Comparison of ENCODE assay signal across 26 mouse cellular contexts in the genomic region with DNA sequence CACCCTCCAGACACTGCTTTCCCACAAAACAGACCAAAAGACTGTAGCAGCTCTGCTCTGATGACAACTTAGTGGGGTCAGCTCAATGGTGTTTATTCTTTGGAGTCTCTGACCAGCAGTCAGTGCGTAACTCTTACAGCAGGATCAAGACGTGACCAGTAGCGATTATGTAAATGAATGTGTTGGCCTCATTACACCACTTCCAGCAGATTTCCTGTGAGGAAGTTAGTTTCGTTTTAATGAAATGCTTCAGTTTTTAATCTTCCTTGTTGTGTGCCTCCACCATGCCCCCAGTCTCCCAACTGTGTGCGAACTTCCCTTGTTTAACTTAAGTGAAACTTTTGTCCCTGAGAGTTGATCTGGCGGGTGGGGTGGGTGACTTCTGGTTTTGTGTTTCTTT. TPM values are rescaled to one million over a fixed set of nuclear protein-coding genes. Genes with fewer than 3 reads are reported as not detected.
DNase-seq lines count a peak whose midpoint lies in the region; ATAC-seq and TF ChIP-seq lines count a peak whose summit lies in the region.
"Had no signal": no experiment of that assay in that cellular context is flagged by ENCODE, and none has a peak within 500 bp of the region (broad histone marks: within the 10 kb centered on the region; RNA-seq: fewer than 3 reads in every experiment).

No protein-coding gene starts in this region.

- H3K4me1 ChIP-seq in liver, embryonic 13.5 days (replicated peaks): 0 out of 2 replicates have a peak, but pooled peaks cover 18% of the 10 kb centered on the region
- 0 out of 2 replicates have a peak, but pooled peaks cover 5% of the 10 kb centered on the region for H3K4me1 ChIP-seq in liver, embryonic 11.5 days (replicated peaks; ENCODE audit: control insufficient read depth, insufficient read depth, low read length)
- peaks cover 7% of the 10 kb centered on the region; the same call in 1 of the 2 replicates for H3K4me1 ChIP-seq in bone marrow, adult 2 months (ENCODE audit: control insufficient read depth, insufficient read depth, low read length)
- H3K4me1 ChIP-seq: forebrain, embryonic 13.5 days; neural tube, embryonic 12.5 days had no signal

- ATAC-seq in liver, embryonic 13.5 days (ENCODE audit: low read depth): no peak
- ATAC-seq in liver, embryonic 11.5 days (replicated peaks; ENCODE audit: low FRiP score): no peak
- ATAC-seq in common myeloid progenitor, adult 5-6 weeks (replicated peaks; ENCODE audit: low read depth, poor library complexity, severe bottlenecking): peak; percentile 59
- ATAC-seq in erythroid progenitor cell, adult 5-6 weeks (replicated peaks; ENCODE audit: low FRiP score, poor library complexity, severe bottlenecking): no peak
- ATAC-seq: forebrain, embryonic 13.5 days; midbrain, embryonic 16.5 days had no signal

- no peak overlapping the region for H3K4me3 ChIP-seq in liver, embryonic 13.5 days (replicated peaks)
- H3K4me3 ChIP-seq in liver, embryonic 11.5 days (ENCODE audit: low read depth, low read length): no peak overlapping the region
- H3K4me3 ChIP-seq in bone marrow, adult 2 months (replicated peaks; ENCODE audit: control insufficient read depth, low read depth, low read length): no peak overlapping the region
- no peak overlapping the region for H3K4me3 ChIP-seq in macrophage (ENCODE audit: inconsistent target)
- H3K4me3 ChIP-seq: erythroblast, embryonic 14.5 days; forebrain, embryonic 13.5 days; heart, adult 2 months; heart, embryonic 12.5 days; hindbrain, embryonic 10.5 days; hindbrain, embryonic 15.5 days; neural tube, embryonic 12.5 days had no signal

- no peak overlapping the region for H3K9ac ChIP-seq in liver, embryonic 13.5 days
- no peak overlapping the region for H3K9ac ChIP-seq in liver, embryonic 11.5 days (ENCODE audit: low read depth, low read length)
- H3K9ac ChIP-seq: forebrain, embryonic 13.5 days; heart, embryonic 12.5 days; hindbrain, embryonic 15.5 days; liver, embryonic 14.5 days; neural tube, embryonic 12.5 days had no signal

- no peak for TF ChIP-seq CTCF in bone marrow, adult 2 months (IDR thresholded peaks at IDR 0.05; ENCODE audit: control insufficient read depth, insufficient read depth, low read length)

- H3K79me2 ChIP-seq in macrophage (ENCODE audit: inconsistent target): no peaks in the 10 kb centered on the region

- TF ChIP-seq POLR2A in bone marrow, adult 2 months (IDR thresholded peaks at IDR 0.05; ENCODE audit: borderline replicate concordance, control insufficient read depth, low read depth, low read length): no peak

- no peaks in the 10 kb centered on the region for H3K27me3 ChIP-seq in liver, embryonic 13.5 days
- H3K27me3 ChIP-seq in liver, embryonic 11.5 days (replicated peaks; ENCODE audit: control insufficient read depth, insufficient read depth, low read length): no peaks in the 10 kb centered on the region
- H3K27me3 ChIP-seq: CH12.LX; forebrain, embryonic 13.5 days; heart, embryonic 12.5 days; hindbrain, embryonic 15.5 days; neural tube, embryonic 12.5 days had no signal

- DNase-seq in liver, embryonic 13.5 days: no peak
- DNase-seq in liver, embryonic 11.5 days (ENCODE audit: low spot score): no peak
- no peak for DNase-seq in right cerebral cortex, postnatal 4 days
- DNase-seq: adrenal gland, postnatal 14 days; cerebellum, adult 18-20 months; cerebellum, postnatal 10 days; gastrocnemius, postnatal 36 days; heart, adult 2 months; kidney, adult 8-10 months; kidney, postnatal 14 days; layer of hippocampus, adult 9-11 months; thymus, postnatal 4 days had no signal

- no peak overlapping the region for H3K4me2 ChIP-seq in liver, embryonic 13.5 days
- H3K4me2 ChIP-seq in liver, embryonic 11.5 days: no peak overlapping the region
- H3K4me2 ChIP-seq: forebrain, embryonic 13.5 days; heart, embryonic 12.5 days; hindbrain, embryonic 15.5 days; midbrain, embryonic 11.5 days; neural tube, embryonic 12.5 days had no signal

- H3K27ac ChIP-seq in liver, embryonic 13.5 days: peak overlapping the region; percentile 25; the same call in 1 of the 2 replicates
- H3K27ac ChIP-seq in liver, embryonic 11.5 days (ENCODE audit: low read depth, low read length): no peak overlapping the region
- H3K27ac ChIP-seq in bone marrow, adult 2 months (ENCODE audit: control insufficient read depth, insufficient read depth, low read depth, low read length, poor library complexity): peak overlapping the region; percentile 4
- H3K27ac ChIP-seq in macrophage: peak overlapping the region; percentile 19
- H3K27ac ChIP-seq: forebrain, embryonic 13.5 days; heart, adult 2 months; hindbrain, embryonic 10.5 days; hindbrain, embryonic 15.5 days; liver, embryonic 14.5 days; neural tube, embryonic 12.5 days had no signal

- peaks cover 61% of the 10 kb centered on the region for H3K36me3 ChIP-seq in liver, embryonic 13.5 days
- H3K36me3 ChIP-seq in liver, embryonic 11.5 days (ENCODE audit: control insufficient read depth, insufficient read depth, low read length): peaks cover 38% of the 10 kb centered on the region
- peaks cover 24% of the 10 kb centered on the region; the same call in 1 of the 2 replicates for H3K36me3 ChIP-seq in macrophage (ENCODE audit: inconsistent target)

- 76% methylated on average over 6 of the region's 6 CpGs for WGBS in liver, embryonic 13.5 days (ENCODE audit: insufficient replicate concordance)
- 85% methylated on average over 6 of the region's 6 CpGs for WGBS in liver, embryonic 11.5 days
- 33% methylated on average over 6 of the region's 6 CpGs for WGBS in bone marrow, adult 2 months
- 21% methylated on average over 6 of the region's 6 CpGs for WGBS in macrophage (ENCODE audit: missing documents)

- no peaks in the 10 kb centered on the region for H3K9me3 ChIP-seq in liver, embryonic 13.5 days (replicated peaks)
- no peaks in the 10 kb centered on the region for H3K9me3 ChIP-seq in liver, embryonic 11.5 days (ENCODE audit: control insufficient read depth, low read length)
- H3K9me3 ChIP-seq: forebrain, embryonic 13.5 days; heart, embryonic 12.5 days; hindbrain, embryonic 10.5 days; hindbrain, embryonic 15.5 days; neural tube, embryonic 12.5 days had no signal

RNA-seq across cellular contexts. Expression of a gene that starts 48.4 kb away (rescaled TPM):
- 30.0 and 35.5 TPM in 2 replicates for polyA plus RNA-seq in liver, embryonic 13.5 days (2015; fragmentation: Nextera tagmentation; extraction: Ambion mirVana)
- polyA plus RNA-seq in liver, embryonic 11.5 days (2014; fragmentation: Nextera tagmentation; extraction: Ambion mirVana): 48.2 and 52.5 TPM in 2 replicates
- polyA plus RNA-seq in bone marrow, adult 2 months (2011; ENCODE audit: insufficient read depth, insufficient read length, low replicate concordance, missing spikeins): 8.6 and 10.8 TPM in 2 replicates
- 21.8 and 35.6 TPM in 2 replicates for total RNA-seq in common myeloid progenitor, adult 5-6 weeks (2017)
- 10 to 100 TPM in 21 of 26 experiments, 1 to 10 TPM in 5; 5.1 to 28.7 (median 15.6) TPM for total RNA-seq in macrophage (2018; cell fraction: chromatin; rRNA removed)
- total RNA-seq in macrophage (2018; cell fraction: cytosol; rRNA removed): 10 to 100 TPM in 13 of 26 experiments, 1 to 10 TPM in 13; 6.5 to 14.2 (median 10.0) TPM
- total RNA-seq in macrophage (2018; cell fraction: nucleus; rRNA removed): 10 to 100 TPM in 17 of 26 experiments, 1 to 10 TPM in 9; 5.4 to 24.9 (median 13.1) TPM
- polyA plus RNA-seq in macrophage (2018): 8.4 to 10.1 TPM (median 9.0 TPM) in 3 replicates
- 50.1 and 57.0 TPM in 2 replicates for total RNA-seq in erythroid progenitor cell, adult 5-6 weeks (2015; ENCODE audit: low replicate concordance)
- 34.4 and 44.5 TPM in 2 replicates for total RNA-seq in erythroid progenitor cell, adult 5-6 weeks (2017; ENCODE audit: low replicate concordance)

RNA-seq across cellular contexts. Expression of a gene that starts 48.5 kb away (rescaled TPM):
- polyA plus RNA-seq in liver, embryonic 13.5 days (2015; fragmentation: Nextera tagmentation; extraction: Ambion mirVana): 14.0 and 16.2 TPM in 2 replicates
- 30.2 and 34.3 TPM in 2 replicates for polyA plus RNA-seq in liver, embryonic 11.5 days (2014; fragmentation: Nextera tagmentation; extraction: Ambion mirVana)
- polyA plus RNA-seq in bone marrow, adult 2 months (2011; ENCODE audit: insufficient read depth, insufficient read length, low replicate concordance, missing spikeins): 8.6 and 13.0 TPM in 2 replicates
- total RNA-seq in common myeloid progenitor, adult 5-6 weeks (2017): 23.9 and 32.5 TPM in 2 replicates
- 10 to 100 TPM; 11.7 to 55.3 (median 34.7) TPM for total RNA-seq in macrophage (2018; cell fraction: chromatin; rRNA removed)
- total RNA-seq in macrophage (2018; cell fraction: cytosol; rRNA removed): 10 to 100 TPM in 20 of 26 experiments, 1 to 10 TPM in 6; 5.4 to 15.9 (median 12.2) TPM
- 10 to 100 TPM in 25 of 26 experiments, 1 to 10 TPM in 1; 9.9 to 36.4 (median 24.8) TPM for total RNA-seq in macrophage (2018; cell fraction: nucleus; rRNA removed)
- 12.3 to 14.7 TPM (median 14.3 TPM) in 3 replicates for polyA plus RNA-seq in macrophage (2018)
- 13.7 and 18.4 TPM in 2 replicates for total RNA-seq in erythroid progenitor cell, adult 5-6 weeks (2015; ENCODE audit: low replicate concordance)
- total RNA-seq in erythroid progenitor cell, adult 5-6 weeks (2017; ENCODE audit: low replicate concordance): 9.2 and 16.4 TPM in 2 replicates
